Mouse (Mus musculus) stomach, postnatal 0 days (tissue): ENCODE data around the gene Uchl4. TPM values are rescaled to one million over a fixed set of nuclear protein-coding genes. Genes with fewer than 3 reads are reported as not detected.

Experiments
- ATAC-seq: fragments of 200-750 bp; cut with Nextera tagmentation; 2 replicates; pipeline ENCODE4 v1.8.0; 2017; ENCODE audit not compliant: low FRiP score, low TSS enrichment
- DNase-seq: peaks from one replicate; pipeline ENCODE4 v3.0.0-alpha.2; 2016; ENCODE audit warnings: low spot score
- H3K27ac ChIP-seq: fragments of 300-500 bp; sonication (generic); replicated peaks from 2 replicates; pipeline ENCODE4 v1.5.1; 2014; ENCODE audit warnings: mild to moderate bottlenecking, control low read depth
- H3K27me3 ChIP-seq: fragments of 300-500 bp; sonication (generic); 2 replicates; pipeline ENCODE4 v1.6.1; 2014; ENCODE audit warnings: low read length; ENCODE audit not compliant: control insufficient read depth, insufficient read depth
- H3K36me3 ChIP-seq: fragments of 300-500 bp; sonication (generic); 2 replicates; pipeline ENCODE4 v1.6.1; 2014; ENCODE audit warnings: low read length, mixed read lengths; ENCODE audit not compliant: control insufficient read depth, insufficient read depth
- H3K4me1 ChIP-seq: fragments of 300-500 bp; sonication (generic); replicated peaks from 2 replicates; pipeline ENCODE4 v1.6.1; 2014; ENCODE audit warnings: antibody characterized with exemption; ENCODE audit not compliant: control insufficient read depth, insufficient read depth
- H3K4me2 ChIP-seq: fragments of 300-500 bp; sonication (generic); replicated peaks from 2 replicates; pipeline ENCODE4 v1.6.1; 2014; ENCODE audit warnings: low read depth, mild to moderate bottlenecking, control low read depth, moderate library complexity
- H3K4me3 ChIP-seq: fragments of 300-500 bp; sonication (generic); 2 replicates; pipeline ENCODE4 v1.5.1; 2014; ENCODE audit warnings: low read depth, low read length, control low read depth
- H3K9ac ChIP-seq: fragments of 300-500 bp; sonication (generic); 2 replicates; pipeline ENCODE4 v1.6.1; 2014; ENCODE audit warnings: mild to moderate bottlenecking, low read length, control low read depth, mixed read lengths
- H3K9me3 ChIP-seq: fragments of 300-500 bp; sonication (generic); 2 replicates; pipeline ENCODE4 v1.6.1; 2016; ENCODE audit warnings: low read length; ENCODE audit not compliant: control insufficient read depth
- CTCF ChIP-seq: IDR thresholded peaks from 2 replicates; pipeline ENCODE4 v1.5.1; 2016; ENCODE audit warnings: antibody characterized with exemption, low read depth, mild to moderate bottlenecking, moderate library complexity
- EP300 ChIP-seq: optimal IDR thresholded peaks from 2 replicates; pipeline ENCODE3; 2016; ENCODE audit warnings: antibody characterized with exemption
- WGBS: fragments of 180-500 bp; shearing (Covaris S2); extraction: QIAGEN DNeasy Blood & Tissue Kit; methylation state at CpG from one replicate; pipeline ENCODE4 v1.1.7; 2014; 5-methylcytosine and 5-hydroxymethylcytosine counted together
- polyA plus RNA-seq: library from polyadenylated mRNA; unstranded; fragments of >200 nt; fragmentation: Nextera tagmentation; extraction: Ambion mirVana; gene quantifications from 2 replicates; pipeline ENCODE4 v1.2.1, GENCODE M21; 2015

Uchl4 gene
- polyA plus RNA-seq, 1 experiment from 2014 or later: 2.2 TPM

GRCm38 (mm10) chr9:64249371-64249770, 14.4 kb downstream of the Uchl4 start:
- no peaks in the 10 kb centered on the region for H3K27me3 ChIP-seq
- TF ChIP-seq CTCF (no peak), EP300 (no peak)
- 77% methylated on average over 1 of the region's 1 CpGs for WGBS
- DNase-seq (no peak), ATAC-seq (no peak)
- no peaks in the 10 kb centered on the region for H3K9me3 ChIP-seq
- H3K4me1 ChIP-seq: peaks cover 3% of the 10 kb centered on the region; the same call in 1 of the 2 replicates
- H3K4me3 ChIP-seq: no peak overlapping the region
- H3K27ac ChIP-seq: peak overlapping the region; percentile 61
- H3K9ac ChIP-seq: no peak overlapping the region; the same call in 1 of the 2 replicates
- no peak overlapping the region for H3K4me2 ChIP-seq
- H3K36me3 ChIP-seq: peaks cover 2% of the 10 kb centered on the region; the same call in 1 of the 2 replicates

DNA sequence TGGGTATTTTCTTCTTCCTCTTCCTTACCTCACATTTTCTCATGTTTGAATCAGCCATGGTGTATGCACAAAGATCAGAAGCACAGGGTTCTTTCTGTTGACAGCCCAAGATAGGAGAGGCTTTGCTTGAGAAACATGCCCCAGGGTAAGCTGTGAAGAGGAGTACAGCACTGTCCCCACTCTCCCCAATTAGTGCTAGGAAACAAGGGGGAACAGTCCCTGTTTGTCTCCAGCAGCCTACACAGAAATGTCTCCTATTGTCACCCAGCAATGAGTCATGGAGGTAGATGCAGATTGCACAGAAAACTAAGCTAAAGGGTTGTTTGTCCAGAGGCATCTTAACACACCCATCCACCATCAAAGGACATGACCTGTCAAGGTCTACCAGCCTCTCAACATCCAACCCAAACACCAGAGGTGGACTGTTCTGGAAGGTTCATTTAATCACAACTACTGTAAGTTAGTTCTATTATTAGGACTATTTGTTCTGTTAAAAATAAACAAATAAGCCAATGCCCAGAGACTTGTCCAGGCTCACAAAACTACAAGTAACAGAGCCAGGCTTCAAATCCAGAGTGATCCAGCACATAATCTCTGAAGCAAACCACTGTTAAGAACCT, 15.2 kb downstream of the Uchl4 start:
- H3K4me2 ChIP-seq: no peak overlapping the region
- peak overlapping the region; percentile 66 for H3K27ac ChIP-seq
- no peaks in the 10 kb centered on the region for H3K27me3 ChIP-seq
- no peak for ATAC-seq
- no peak for DNase-seq
- no peak overlapping the region for H3K9ac ChIP-seq
- no peaks in the 10 kb centered on the region for H3K36me3 ChIP-seq
- no peaks in the 10 kb centered on the region for H3K9me3 ChIP-seq
- TF ChIP-seq EP300 (no peak), CTCF (no peak)
- H3K4me1 ChIP-seq: peaks cover 3% of the 10 kb centered on the region; the same call in 1 of the 2 replicates
- no peak overlapping the region for H3K4me3 ChIP-seq

DNA sequence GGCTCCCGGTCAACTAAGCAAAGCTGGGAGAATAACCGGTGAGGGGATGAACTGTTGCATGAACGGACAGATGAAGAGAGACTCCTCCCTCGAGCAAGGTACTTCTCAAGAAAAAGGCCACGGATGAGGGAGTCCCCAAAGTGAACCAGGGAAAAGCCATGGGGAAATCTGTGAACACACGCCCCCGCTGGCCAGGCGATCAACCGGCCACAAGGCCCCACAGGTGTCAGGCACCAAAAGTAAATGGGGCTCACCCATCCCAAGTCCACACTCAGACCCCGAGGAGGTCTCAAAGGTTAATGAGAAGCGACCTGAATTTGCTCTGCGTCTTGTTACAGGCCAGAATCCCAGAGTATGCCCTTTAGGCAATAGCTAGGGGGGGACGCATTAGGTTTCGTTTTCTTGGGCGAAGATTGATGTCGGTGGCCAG, 17.6 kb downstream of the Uchl4 start:
- peak overlapping the region; percentile 93 for H3K27ac ChIP-seq
- peak overlapping the region; percentile 89 for H3K9ac ChIP-seq
- H3K9me3 ChIP-seq: no peaks in the 10 kb centered on the region
- under 1% methylated on average over 16 of the region's 16 CpGs for WGBS
- peak overlapping the region; percentile 95 for H3K4me3 ChIP-seq
- H3K36me3 ChIP-seq: no peaks in the 10 kb centered on the region
- ATAC-seq (0 out of 2 replicates have a peak, but pooled peaks have one; percentile 2), DNase-seq (peak; percentile 62)
- no peak for TF ChIP-seq CTCF
- TF ChIP-seq EP300: no peak
- peaks cover 3% of the 10 kb centered on the region; the same call in 1 of the 2 replicates for H3K4me1 ChIP-seq
- H3K4me2 ChIP-seq: peak overlapping the region; percentile 84
- no peaks in the 10 kb centered on the region for H3K27me3 ChIP-seq

DNA sequence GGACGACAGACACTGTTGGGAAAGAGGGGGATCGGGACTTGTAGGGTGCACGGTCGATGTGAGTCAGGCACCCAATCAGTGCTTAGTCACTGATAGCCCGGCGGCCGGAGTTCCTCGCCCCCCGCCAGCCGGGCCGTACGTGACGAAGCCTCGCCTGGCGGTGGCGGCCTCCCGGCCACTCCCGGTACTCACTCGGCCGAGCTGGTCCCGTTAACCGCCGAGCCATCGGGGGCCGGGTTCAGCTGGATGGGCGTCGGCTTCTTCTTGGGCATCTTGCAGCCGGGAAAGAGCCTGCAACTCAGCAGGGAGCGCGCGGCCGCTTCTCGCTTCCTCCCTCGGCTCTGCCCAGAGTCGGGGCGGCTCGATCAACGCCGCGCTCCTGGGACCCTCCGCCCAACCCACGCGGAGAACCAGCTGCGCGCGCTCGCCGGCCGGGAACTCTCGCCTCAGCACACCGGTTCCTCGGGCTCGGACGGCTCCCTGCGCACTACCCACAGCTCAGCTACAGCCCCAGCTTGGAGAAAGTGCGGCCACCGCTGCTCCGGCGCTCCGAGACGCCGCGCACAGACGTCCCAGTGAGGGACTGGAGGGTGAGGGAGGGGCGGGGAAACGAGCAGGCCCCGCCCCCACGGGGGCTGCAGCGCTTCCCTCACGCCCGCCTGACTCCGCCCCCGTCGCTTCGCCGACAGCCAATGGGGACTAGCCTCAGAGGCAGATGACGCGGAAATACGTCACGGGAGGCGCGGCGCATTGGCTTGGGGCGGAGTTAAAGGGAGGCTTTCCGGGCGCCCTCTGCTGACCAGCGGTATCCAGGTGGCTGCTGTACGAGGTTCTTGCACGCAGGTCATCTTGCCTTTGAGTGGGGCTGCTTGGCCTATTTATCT, 18.3 kb downstream of the Uchl4 start, which contains the start of gene Map2k1:
Gene Map2k1 (minus strand): TSS at position 611 of the 884 bp plus-strand sequence.
- TF ChIP-seq CTCF (peak; percentile 92), EP300 (no peak)
- no peaks in the 10 kb centered on the region for H3K9me3 ChIP-seq
- H3K4me1 ChIP-seq: peaks cover 3% of the 10 kb centered on the region; the same call in 1 of the 2 replicates
- H3K27ac ChIP-seq: peak within 1 kb of the TSS; percentile 93
- H3K4me2 ChIP-seq: peak within 1 kb of the TSS; percentile 84
- WGBS: under 1% methylated on average over 87 of the region's 89 CpGs
- peak within 1 kb of the TSS; percentile 95 for H3K4me3 ChIP-seq
- H3K9ac ChIP-seq: peak within 1 kb of the TSS; percentile 89
- H3K27me3 ChIP-seq: no peaks in the 10 kb centered on the region
- peak; percentile 100 for DNase-seq
- peak; percentile 95 for ATAC-seq
- H3K36me3 ChIP-seq: no peaks in the 10 kb centered on the region

DNA sequence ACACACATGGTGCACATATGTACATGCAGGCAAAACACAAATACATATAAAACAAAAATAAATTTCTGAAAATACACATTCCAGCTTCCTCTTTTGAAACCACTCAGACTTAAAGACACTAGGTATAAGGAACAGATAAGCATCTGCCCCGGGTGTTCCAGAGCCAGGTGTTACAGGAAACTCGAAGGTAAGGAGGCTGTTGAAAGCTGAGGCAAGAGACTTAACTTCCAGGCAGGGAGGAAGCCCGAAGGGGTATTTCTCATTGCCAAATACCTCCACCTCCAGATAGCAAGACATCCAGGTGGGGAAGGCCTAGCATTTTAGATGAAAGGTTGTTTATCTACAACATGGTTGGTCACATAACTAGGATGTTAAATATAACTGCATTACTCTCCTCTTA, 20.4 kb downstream of the Uchl4 start:
- 67% methylated on average over 3 of the region's 3 CpGs for WGBS
- Histone ChIP-seq H3K4me1 (peaks cover 3% of the 10 kb centered on the region; the same call in 1 of the 2 replicates), H3K4me2 (no peak overlapping the region), H3K36me3 (no peaks in the 10 kb centered on the region), H3K4me3 (no peak overlapping the region), H3K27ac (no peak overlapping the region), H3K9me3 (no peaks in the 10 kb centered on the region), H3K9ac (no peak overlapping the region), H3K27me3 (no peaks in the 10 kb centered on the region)
- TF ChIP-seq CTCF: no peak
- TF ChIP-seq EP300: no peak
- DNase-seq (no peak), ATAC-seq (no peak)

- H3K36me3 ChIP-seq: no peaks in the 10 kb centered on the region
- ATAC-seq (no peak), DNase-seq (no peak)
- no peak overlapping the region for H3K4me3 ChIP-seq
- 95% methylated on average over 3 of the region's 3 CpGs for WGBS
- no peaks in the 10 kb centered on the region for H3K27me3 ChIP-seq
- H3K4me2 ChIP-seq: no peak overlapping the region
- H3K27ac ChIP-seq: no peak overlapping the region
- H3K9me3 ChIP-seq: no peaks in the 10 kb centered on the region
- TF ChIP-seq CTCF (no peak), EP300 (no peak)
- no peak overlapping the region for H3K9ac ChIP-seq
- H3K4me1 ChIP-seq: peaks cover 3% of the 10 kb centered on the region; the same call in 1 of the 2 replicates
Measured at GRCm38 (mm10) chr9:64256204-64256603, 21.2 kb downstream of the Uchl4 start.
